Mouse (Mus musculus) pancreas, adult 10 weeks (tissue): ENCODE data around the gene Adam15. TPM values are rescaled to one million over a fixed set of nuclear protein-coding genes. Genes with fewer than 3 reads are reported as not detected.

Source experiments
- polyA plus RNA-seq: library from polyadenylated mRNA; stranded (reverse); fragments of 350-450 nt; fragmentation: Illumina TruSeq; extraction: RNeasy Lipid Tissue Mini Kit (QIAGEN cat#74804); gene quantifications from one replicate; pipeline ENCODE4 v1.2.3, GENCODE M21; 2015; ENCODE audit warnings: low read depth, low replicate concordance; ENCODE audit not compliant: insufficient read depth

Adam15 gene
- polyA plus RNA-seq = 66.8 TPM

DNA sequence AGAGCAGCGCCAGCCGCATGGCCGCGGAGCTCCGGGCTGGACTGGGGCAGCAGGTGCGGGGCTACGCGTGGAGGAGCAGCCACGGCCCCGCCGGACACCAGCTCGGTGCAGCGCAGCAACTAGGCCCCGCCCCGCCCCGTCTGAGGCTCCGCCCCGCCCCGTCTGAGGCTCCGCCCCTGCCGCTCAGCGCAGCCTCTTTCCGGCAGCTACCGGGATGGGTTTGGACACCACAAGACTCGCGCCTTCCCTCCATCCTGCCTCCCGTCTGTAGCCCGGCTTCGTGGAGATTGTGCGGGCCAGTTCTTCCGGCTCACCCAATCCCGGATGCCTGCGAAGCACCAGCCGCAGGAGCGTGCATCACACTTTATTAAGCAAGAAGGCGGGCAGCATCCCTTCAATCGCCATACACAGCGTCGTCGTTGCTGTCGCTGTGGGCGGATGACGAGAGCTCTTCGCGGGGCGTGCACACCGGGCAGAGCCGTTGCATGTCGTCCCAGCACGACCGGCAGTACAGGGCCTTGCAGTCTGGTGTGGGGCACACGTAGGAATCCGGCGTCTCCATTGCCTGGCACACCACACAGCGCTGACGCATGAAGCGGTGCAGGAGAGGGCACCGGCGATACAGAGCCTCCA is at the start of gene Adam15:
Gene Adam15, minus strand, starts transcription at position 128 of the 633 bp plus-strand sequence.

DNA sequence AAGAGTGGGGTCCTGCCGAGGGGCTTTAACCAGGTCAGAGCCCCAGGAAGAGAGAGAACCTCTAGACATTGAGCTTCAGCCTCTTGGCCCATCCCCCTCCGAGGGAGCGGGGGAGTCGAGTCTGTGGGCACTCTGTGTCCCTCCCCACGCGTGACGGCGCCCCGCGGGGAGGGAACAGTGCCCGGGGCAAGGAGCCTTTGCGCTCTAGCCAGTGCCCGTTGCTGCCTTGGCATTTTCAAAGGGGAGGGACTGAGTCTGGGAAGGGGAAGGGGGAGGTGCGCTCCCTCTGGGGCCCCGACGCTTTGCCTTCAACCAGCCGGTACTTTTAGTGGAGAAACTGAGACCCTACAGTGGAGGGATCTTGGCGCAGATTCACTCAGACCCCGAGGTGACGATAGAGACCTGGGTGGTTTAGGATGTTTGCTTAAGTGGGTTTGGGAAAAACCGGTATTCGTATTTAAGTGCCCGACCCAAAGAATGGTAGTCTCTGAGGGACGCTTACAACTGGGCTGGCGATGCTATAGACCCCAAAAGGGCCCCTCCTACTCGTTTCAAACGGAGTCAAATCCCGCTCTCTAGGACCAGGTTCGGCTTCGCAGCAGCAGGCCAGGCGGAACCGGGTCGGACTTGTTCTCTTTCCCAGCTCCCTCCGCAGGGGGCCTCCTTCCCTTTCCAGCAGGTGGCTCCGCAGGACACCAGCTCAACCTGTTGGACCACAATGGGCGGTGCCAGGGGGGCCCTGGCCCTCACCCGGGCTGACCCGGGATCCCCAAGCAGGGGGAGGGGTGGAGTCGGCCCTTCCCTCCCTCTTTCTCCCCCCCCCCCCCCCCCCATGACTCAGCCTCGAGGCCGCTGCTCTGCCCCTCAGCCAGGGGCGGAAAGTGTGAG is 44.5 kb upstream of the Adam15 start, which contains the start of gene Zbtb7b:
Gene Zbtb7b, minus strand, starts transcription at position 771 of the 888 bp plus-strand sequence.

GRCm38 (mm10) chr3:89365153-89365485 is 15.3 kb upstream of the Adam15 start, which contains the start of gene Dcst1:
Gene Dcst1 (minus strand): TSS chr3:89365253.

GRCm38 (mm10) chr3:89361675-89362074 is 11.9 kb upstream of the Adam15 start, which contains the start of gene Dcst2:
Gene Dcst2 (plus strand): TSS chr3:89361975.

DNA sequence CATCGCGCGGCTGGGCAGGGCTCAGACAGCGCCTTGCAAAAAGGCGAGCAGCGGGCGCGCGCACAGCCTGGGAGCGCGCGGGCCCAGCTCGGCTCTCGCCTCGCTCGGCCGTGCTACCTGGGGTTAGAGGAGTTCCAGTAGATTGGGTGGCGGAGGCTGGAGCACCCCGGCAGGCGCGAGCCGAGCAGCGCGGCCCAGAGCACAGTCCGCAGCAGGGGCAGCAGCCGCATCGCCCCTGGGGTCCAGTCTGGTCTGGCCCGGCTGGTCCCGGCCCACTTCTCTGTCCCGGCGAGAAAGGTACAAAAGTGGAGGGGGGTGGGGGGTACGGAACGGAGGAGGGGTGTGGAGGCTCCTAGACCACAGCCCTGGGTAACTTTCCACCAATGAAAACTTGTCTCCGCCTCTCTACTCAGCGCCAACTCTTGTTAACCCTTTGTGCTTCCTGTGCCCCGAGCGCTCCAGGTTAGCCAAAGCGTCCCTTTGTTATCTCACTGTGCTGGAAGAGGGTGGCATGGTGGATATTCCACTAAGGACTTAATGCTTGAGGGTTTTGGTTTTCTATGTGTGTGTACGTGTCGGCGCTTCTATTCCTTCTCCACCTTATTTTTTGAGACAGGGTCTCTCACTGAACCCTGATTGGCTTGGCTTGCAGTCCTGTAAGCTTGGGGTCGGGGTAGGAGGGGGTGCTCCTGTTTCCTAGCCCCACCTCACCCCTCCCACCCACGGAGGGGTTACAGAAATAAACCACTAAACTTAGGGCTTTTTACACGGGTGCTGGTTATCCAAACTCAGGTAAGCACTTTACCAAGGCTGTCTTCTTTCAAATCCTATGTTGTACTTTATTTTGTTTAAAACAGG is 11.8 kb downstream of the Adam15 start, which contains the start of gene Efna4:
Gene Efna4, minus strand, starts transcription at position 308 of the 858 bp plus-strand sequence.

DNA sequence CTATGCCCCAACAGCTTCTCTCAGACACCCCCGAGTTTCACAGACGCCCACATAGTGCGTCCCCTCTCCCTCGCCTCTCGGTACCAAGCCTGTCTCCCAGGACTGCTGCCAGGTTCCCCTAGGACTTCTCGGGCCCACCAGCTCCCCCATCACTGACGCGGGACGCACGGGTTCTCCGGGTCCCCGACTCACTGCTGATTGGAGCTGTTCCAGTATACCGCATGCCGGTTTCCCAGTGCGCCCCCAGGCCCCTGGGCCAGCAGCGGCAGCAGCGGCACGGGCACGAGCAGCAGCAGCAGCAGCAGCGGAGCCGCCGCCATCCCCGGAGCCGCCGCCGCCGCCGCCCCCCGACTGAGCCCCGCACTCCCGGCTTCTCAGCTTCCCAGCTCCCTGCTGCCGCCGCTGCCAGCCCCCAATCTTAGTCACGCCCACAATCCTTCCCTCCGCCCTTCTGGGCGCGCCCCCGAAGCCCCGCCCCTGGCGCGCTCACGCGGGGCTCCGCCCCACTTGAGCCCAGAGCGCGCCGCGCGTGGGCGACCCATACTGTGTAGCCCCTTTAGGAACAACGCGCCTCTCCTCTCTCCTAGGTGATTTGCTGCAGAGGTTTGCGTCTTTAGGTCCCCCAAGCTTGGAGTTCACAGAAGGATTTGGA is 27.2 kb downstream of the Adam15 start, which contains the start of gene Efna3:
Gene Efna3, minus strand, starts transcription at position 452 of the 652 bp plus-strand sequence.

Other genes with a start within 250 kb of the Adam15 start
- gene Gm43738, start 248.9 kb downstream of the Adam15 start, polyA plus RNA-seq = not detected
- 15.9 TPM for gene Fdps, start 248.0 kb downstream of the Adam15 start, polyA plus RNA-seq
- gene Pklr, start 213.9 kb downstream of the Adam15 start, polyA plus RNA-seq = 1.7 TPM
- gene Hcn3, start 189.8 kb downstream of the Adam15 start, polyA plus RNA-seq = 1.8 TPM
- gene Clk2, start 185.2 kb downstream of the Adam15 start, polyA plus RNA-seq = 30.4 TPM
- gene Scamp3, start 172.5 kb downstream of the Adam15 start, polyA plus RNA-seq = 15.8 TPM
- 5.7 TPM for gene Fam189b, start 166.9 kb downstream of the Adam15 start, polyA plus RNA-seq
- gene Gba, start 147.1 kb downstream of the Adam15 start, polyA plus RNA-seq = 18.0 TPM
- 20.7 TPM for gene Thbs3, start 134.8 kb downstream of the Adam15 start, polyA plus RNA-seq
- gene Mtx1, start 122.9 kb downstream of the Adam15 start, polyA plus RNA-seq = 31.8 TPM
- 71.5 TPM for gene Muc1, start 120.9 kb downstream of the Adam15 start, polyA plus RNA-seq
- gene Krtcap2, start 104.0 kb downstream of the Adam15 start, polyA plus RNA-seq = 94.1 TPM
- gene Trim46, start 103.7 kb downstream of the Adam15 start, polyA plus RNA-seq = 2.9 TPM
- gene Dpm3, start 90.6 kb downstream of the Adam15 start, polyA plus RNA-seq = 46.0 TPM
- 48.2 TPM for gene Slc50a1, start 79.4 kb downstream of the Adam15 start, polyA plus RNA-seq
- 15.3 TPM for gene Efna1, start 68.9 kb downstream of the Adam15 start, polyA plus RNA-seq
- gene Efna3, start 27.0 kb downstream of the Adam15 start, polyA plus RNA-seq = not detected
- 0.52 TPM for gene Efna4, start 12.0 kb downstream of the Adam15 start, polyA plus RNA-seq
- gene Dcst2, start 12.0 kb upstream of the Adam15 start, polyA plus RNA-seq = not detected
- not detected for gene Dcst1, start 15.3 kb upstream of the Adam15 start, polyA plus RNA-seq
- gene Zbtb7b, start 44.8 kb upstream of the Adam15 start, polyA plus RNA-seq = 9.6 TPM
- 0.83 TPM for gene Lenep, start 52.8 kb upstream of the Adam15 start, polyA plus RNA-seq
- gene Flad1, start 61.9 kb upstream of the Adam15 start, polyA plus RNA-seq = 5.6 TPM
- 5.7 TPM for gene Cks1b, start 68.4 kb upstream of the Adam15 start, polyA plus RNA-seq
- gene Shc1, start 68.4 kb upstream of the Adam15 start, polyA plus RNA-seq = 14.1 TPM
- gene Pygo2, start 80.2 kb upstream of the Adam15 start, polyA plus RNA-seq = 15.3 TPM
- 14.1 TPM for gene Pbxip1, start 86.7 kb upstream of the Adam15 start, polyA plus RNA-seq
- 5.8 TPM for gene Pmvk, start 104.5 kb upstream of the Adam15 start, polyA plus RNA-seq
- 1.5 TPM for gene Kcnn3, start 170.2 kb upstream of the Adam15 start, polyA plus RNA-seq